Mouse (Mus musculus) CH12.LX (cell line): Measurements from ENCODE around the gene Slc25a28. TPM values are rescaled to one million over a fixed set of nuclear protein-coding genes. Genes with fewer than 3 reads are reported as not detected.

Experiments used
- DNase-seq: peaks from one replicate; pipeline ENCODE4 v3.0.0-alpha.2; 2013; ENCODE audit errors: extremely low read depth
- H3K27ac ChIP-seq: 2 replicates; pipeline ENCODE4 v1.5.1; 2012; ENCODE audit warnings: low read depth, mild to moderate bottlenecking, control low read depth, moderate library complexity; ENCODE audit not compliant: insufficient read depth
- H3K27me3 ChIP-seq: replicated peaks from 2 replicates; pipeline ENCODE3; 2012; ENCODE audit warnings: inconsistent platforms
- H3K36me3 ChIP-seq, 2 experiments: replicated peaks in 1 of 2; 2 replicates each; pipeline versions ENCODE3 to v1.6.1; 2012; ENCODE audit warnings: inconsistent platforms in 1 of 2, low read length in 1 of 2, mild to moderate bottlenecking in 1 of 2, mixed read lengths in 1 of 2, moderate library complexity in 1 of 2; ENCODE audit not compliant: control insufficient read depth in 1 of 2, insufficient read depth in 1 of 2
- H3K4me1 ChIP-seq, 2 experiments: 2 replicates each; pipeline ENCODE4 v1.6.1; 2012; ENCODE audit warnings: inconsistent platforms in 1 of 2, moderate library complexity in 1 of 2; ENCODE audit not compliant: insufficient read depth in 2 of 2, control insufficient read depth in 1 of 2
- H3K4me2 ChIP-seq: 2 replicates; pipeline ENCODE4 v1.6.1; 2012; ENCODE audit warnings: low read depth, mild to moderate bottlenecking, control low read depth; ENCODE audit not compliant: poor library complexity, insufficient read depth, severe bottlenecking
- H3K4me3 ChIP-seq, 3 experiments: fragments of 150-350 bp in 1 of 3; sonication (generic) in 1 of 3; replicated peaks in 1 of 3; 2 replicates each; pipeline versions ENCODE3 to v1.5.1; 2011 to 2012; ENCODE audit warnings: low read depth in 2 of 3, low read length in 2 of 3, mild to moderate bottlenecking in 2 of 3, moderate library complexity in 2 of 3, control low read depth in 1 of 3, improper control_type of control experiment in 1 of 3, inconsistent platforms in 1 of 3, mixed read lengths in 1 of 3; ENCODE audit not compliant: poor library complexity in 1 of 3
- H3K79me2 ChIP-seq: replicated peaks from 2 replicates; pipeline ENCODE4 v1.6.1; 2012; ENCODE audit warnings: mild to moderate bottlenecking, moderate library complexity; ENCODE audit not compliant: control insufficient read depth, poor library complexity, insufficient read depth, severe bottlenecking; ENCODE audit errors: extremely low read depth
- H3K9ac ChIP-seq: 2 replicates; pipeline ENCODE4 v1.6.1; 2012; ENCODE audit warnings: low read depth, mild to moderate bottlenecking, control low read depth, moderate library complexity; ENCODE audit not compliant: insufficient read depth
- H3K9me3 ChIP-seq: replicated peaks from 2 replicates; pipeline ENCODE3; 2012; ENCODE audit warnings: low read length, inconsistent platforms, mixed read lengths
- CHD1 ChIP-seq: IDR thresholded peaks from 2 replicates; pipeline ENCODE4 v1.6.1; 2012; ENCODE audit warnings: low read depth, low read length, improper control_type of control experiment, inconsistent platforms
- CHD2 ChIP-seq: IDR thresholded peaks from 2 replicates; pipeline ENCODE4 v1.6.1; 2011; ENCODE audit warnings: low read length, improper control_type of control experiment
- CTCF ChIP-seq, 2 experiments: IDR thresholded peaks in 1 of 2; conservative IDR thresholded peaks in 1 of 2; 2 replicates each; pipeline ENCODE4 v1.5.1; 2011 to 2012; ENCODE audit warnings: low read depth in 2 of 2, low read length in 2 of 2, improper control_type of control experiment in 1 of 2, inconsistent platforms in 1 of 2, mild to moderate bottlenecking in 1 of 2, moderate library complexity in 1 of 2
- EP300 ChIP-seq: IDR thresholded peaks from 2 replicates; pipeline ENCODE4 v1.6.1; 2011; ENCODE audit warnings: low read length, improper control_type of control experiment
- ETS1 ChIP-seq: conservative IDR thresholded peaks from 2 replicates; pipeline ENCODE4 v1.6.1; 2012; ENCODE audit warnings: low read depth, mild to moderate bottlenecking, inconsistent platforms, low read length, improper control_type of control experiment, moderate library complexity
- GABPA ChIP-seq: IDR thresholded peaks from 2 replicates; pipeline ENCODE4 v1.6.1; 2012; ENCODE audit warnings: low read depth, low read length, improper control_type of control experiment, inconsistent platforms; ENCODE audit not compliant: insufficient replicate concordance
- HCFC1 ChIP-seq: IDR thresholded peaks from 2 replicates; pipeline ENCODE4 v1.6.1; 2012; ENCODE audit warnings: low read depth, mild to moderate bottlenecking, inconsistent platforms, low read length, improper control_type of control experiment
- JUND ChIP-seq: conservative IDR thresholded peaks from 2 replicates; pipeline ENCODE4 v1.6.1; 2011; ENCODE audit warnings: low read depth, low read length, improper control_type of control experiment
- MAX ChIP-seq: IDR thresholded peaks from 2 replicates; pipeline ENCODE4 v1.6.1; 2011; ENCODE audit warnings: low read length, improper control_type of control experiment
- NELFE ChIP-seq: IDR thresholded peaks from 2 replicates; pipeline ENCODE4 v1.6.1; 2011; ENCODE audit warnings: low read depth, low read length, improper control_type of control experiment
- NRF1 ChIP-seq: IDR thresholded peaks from 2 replicates; pipeline ENCODE4 v1.6.1; 2014; ENCODE audit warnings: low read depth, mild to moderate bottlenecking, inconsistent platforms, low read length, improper control_type of control experiment, moderate library complexity
- POLR2AphosphoS2 ChIP-seq: IDR thresholded peaks from 2 replicates; pipeline ENCODE4 v1.6.1; 2011; ENCODE audit warnings: low read depth, low read length, improper control_type of control experiment
- RCOR1 ChIP-seq: conservative IDR thresholded peaks from 2 replicates; pipeline ENCODE4 v1.6.1; 2012; ENCODE audit warnings: low read depth, mild to moderate bottlenecking, inconsistent platforms, low read length, improper control_type of control experiment
- SIN3A ChIP-seq: IDR thresholded peaks from 2 replicates; pipeline ENCODE4 v1.6.1; 2012; ENCODE audit warnings: low read length, improper control_type of control experiment, inconsistent platforms
- SMC3 ChIP-seq: IDR thresholded peaks from 2 replicates; pipeline ENCODE4 v1.6.1; 2011; ENCODE audit warnings: low read depth, low read length, improper control_type of control experiment
- TCF12 ChIP-seq: IDR thresholded peaks from 2 replicates; pipeline ENCODE4 v1.6.1; 2014; ENCODE audit warnings: low read depth, mild to moderate bottlenecking, inconsistent platforms, low read length, improper control_type of control experiment
- USF2 ChIP-seq: conservative IDR thresholded peaks from 2 replicates; pipeline ENCODE4 v1.6.1; 2011; ENCODE audit warnings: low read depth, low read length, improper control_type of control experiment
- ZC3H11A ChIP-seq: IDR thresholded peaks from 2 replicates; pipeline ENCODE4 v1.6.1; 2012; ENCODE audit warnings: low read depth, mild to moderate bottlenecking, inconsistent platforms, low read length, improper control_type of control experiment
- dilution Hi-C: fragments of 300-500 bp; cut with MboI; formaldehyde crosslinking; loops from 2 replicates; pipeline ENCODE4 v1.14.3; 2020; ENCODE audit warnings: low sequenced_read_pairs; ENCODE audit not compliant: extremely low pct_unique_long_range_greater_than_20kb, extremely low pct_ligation_motif_present
- in situ Hi-C: fragments of 300-500 bp; cut with MboI; formaldehyde crosslinking; loops from 3 replicates; pipeline ENCODE4 v1.14.3; 2019; ENCODE audit warnings: low sequenced_read_pairs, low pct_ligation_motif_present, low pct_unique_long_range_greater_than_20kb, mixed read lengths
- polyA plus RNA-seq: library from polyadenylated mRNA; unstranded; fragments of >175 nt; gene quantifications from 2 replicates; pipeline ENCODE4 v1.2.1, GENCODE M21; 2012; ENCODE audit warnings: low read depth; ENCODE audit not compliant: insufficient read length
- total RNA-seq, 2 experiments: library from RNA; depleted of rRNA; stranded (reverse); fragments of 300-350 nt in 1 of 2; fragments of >200 nt in 1 of 2; gene quantifications; 2 replicates each; pipeline ENCODE4 v1.2.3; 2012 to 2014

The Slc25a28 gene
- total and polyA plus RNA-seq, 3 experiments, result 35.2 to 48.1 (median 37.8) TPM

DNA sequence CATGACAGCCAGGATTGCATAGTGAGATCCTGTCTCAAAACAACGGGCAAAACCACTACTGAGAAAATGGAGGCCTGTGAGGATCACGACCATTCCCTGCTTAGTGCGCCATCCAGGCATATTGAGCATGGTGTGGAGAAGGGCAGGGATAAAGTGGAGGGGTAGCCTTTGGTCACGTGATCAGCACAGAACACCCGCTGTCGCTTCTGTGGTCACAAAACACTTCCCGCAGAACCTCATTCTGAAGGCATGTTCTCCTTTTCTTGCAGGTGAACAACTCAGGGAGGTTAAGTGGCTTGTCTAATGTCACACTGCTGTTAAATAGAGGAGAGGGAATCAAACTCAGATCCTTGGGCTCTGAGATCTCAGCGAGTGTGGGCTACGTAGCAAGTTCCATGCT, 29.2 kb downstream of the Slc25a28 start:
- H3K27me3 ChIP-seq, result no peaks in the 10 kb centered on the region
- no peak overlapping the region for H3K4me2 ChIP-seq
- H3K9ac ChIP-seq, result no peak overlapping the region
- no peaks in the 10 kb centered on the region for H3K9me3 ChIP-seq
- no peaks in the 10 kb centered on the region for H3K36me3 ChIP-seq
- TF ChIP-seq SMC3 (no peak), HCFC1 (no peak), USF2 (peak; percentile 14; the same call in 1 of the 2 replicates)
- TF ChIP-seq, all 38 proteins: peak for 1
- Histone ChIP-seq H3K79me2 (no peaks in the 10 kb centered on the region), H3K27ac (no peak overlapping the region), H3K4me1 (peaks cover 3 to 12% of the 10 kb centered on the region in 2 experiments; a peak in 3 of 4 replicates), H3K4me3 (no peak overlapping the region)
- no peak for DNase-seq
- dilution Hi-C loops (no loop called here), in situ Hi-C loops (no loop called here)

DNA sequence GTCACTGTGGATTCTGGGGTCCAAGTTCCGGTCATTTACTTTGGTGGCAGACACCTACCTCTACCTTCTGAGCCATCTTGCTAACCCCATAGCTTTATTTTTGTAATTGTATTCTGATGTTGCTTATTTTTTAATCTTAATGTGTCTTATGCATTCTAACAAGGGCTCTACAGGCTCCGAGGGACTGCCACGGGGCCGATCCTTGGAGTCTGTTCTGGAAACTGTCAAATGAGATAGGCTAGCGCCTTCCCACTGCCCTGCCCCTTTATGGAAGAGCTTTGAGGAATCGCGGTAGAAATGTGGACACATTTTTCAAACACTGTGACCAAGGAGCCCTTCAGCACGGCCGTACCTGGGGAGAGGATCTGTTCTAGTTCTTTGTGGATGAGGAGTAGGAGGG, 31.8 kb downstream of the Slc25a28 start:
- Histone ChIP-seq H3K36me3 (no peaks in the 10 kb centered on the region), H3K4me2 (no peak overlapping the region), H3K4me1 (peaks cover 3 to 12% of the 10 kb centered on the region in 2 experiments; a peak in 3 of 4 replicates), H3K9ac (no peak overlapping the region), H3K9me3 (no peaks in the 10 kb centered on the region), H3K79me2 (no peaks in the 10 kb centered on the region), H3K27ac (no peak overlapping the region), H3K4me3 (no peak overlapping the region), H3K27me3 (no peaks in the 10 kb centered on the region)
- dilution Hi-C loops (no loop called here), in situ Hi-C loops (no loop called here)
- DNase-seq, result no peak
- TF ChIP-seq POLR2AphosphoS2 (no peak), JUND (no peak), GABPA (no peak), CTCF (conservative IDR thresholded peaks at IDR 0.05 in 1 of 2, IDR thresholded peaks at IDR 0.05 in 1 of 2; ENCODE audit: low read depth in 2 of 2, low read length in 2 of 2) (no peak), NRF1 (no peak), CHD1 (no peak), CHD2 (no peak), ZC3H11A (no peak), ETS1 (no peak), NELFE (no peak), MAX (no peak), SMC3 (no peak), HCFC1 (no peak), SIN3A (no peak), EP300 (no peak), TCF12 (no peak), RCOR1 (no peak)
